Mouse (Mus musculus) olfactory bulb, adult 2 months (tissue): Measurements from ENCODE around the gene Scgb1a1.

Source experiments
- CTCF ChIP-seq: fragments of 200-500 bp; IDR thresholded peaks from 2 replicates; pipeline ENCODE4 v1.5.1; 2012; ENCODE audit warnings: low read depth, mild to moderate bottlenecking, low read length, moderate library complexity; ENCODE audit not compliant: insufficient read depth
- POLR2A ChIP-seq: fragments of 200-500 bp; IDR thresholded peaks from 2 replicates; pipeline ENCODE4 v1.6.1; 2012; ENCODE audit warnings: mild to moderate bottlenecking, low read depth, low read length, moderate library complexity; ENCODE audit not compliant: insufficient read depth

DNA sequence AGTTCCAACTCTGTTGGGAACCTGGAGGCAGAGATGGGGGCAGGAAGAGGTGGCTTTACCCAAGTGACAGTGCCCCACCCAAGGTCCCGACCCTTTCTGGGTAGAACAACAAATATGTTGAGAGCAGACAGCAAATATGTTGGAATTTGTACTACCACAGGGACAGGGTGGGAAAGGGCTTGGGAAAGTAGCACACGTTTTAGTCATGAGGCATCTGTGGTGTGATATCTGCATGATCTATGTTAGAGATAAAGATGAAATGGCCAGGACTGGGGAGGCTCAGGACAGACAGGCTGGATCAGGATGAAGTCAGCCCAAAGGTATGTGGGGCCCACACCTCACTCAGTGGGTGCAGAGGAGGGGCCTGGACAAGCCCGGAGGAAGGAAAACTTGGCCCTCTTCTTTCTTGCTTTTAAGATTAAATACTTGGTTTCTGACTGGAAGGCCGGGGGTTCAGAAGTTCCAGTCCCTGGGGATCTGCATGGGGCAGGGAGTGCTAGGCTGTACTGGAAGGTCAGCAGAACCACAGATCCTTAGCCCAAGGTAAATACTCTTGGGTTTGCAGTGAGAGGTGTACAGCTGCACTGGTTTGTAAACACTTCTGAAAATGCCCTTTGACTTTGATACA is 19.1 kb upstream of the Scgb1a1 start:
- TF ChIP-seq CTCF: no peak
- no peak for TF ChIP-seq POLR2A
